Mouse (Mus musculus) ES-E14 (cell line): ENCODE measurements at regions not wholly inside any gene's neighbourhood (a gene's known extent, or its start where the extent isn't known, plus 50 kb on each side); places are given as distances from the start of the nearest gene placed in this dataset.

ENCODE experiments used
- CHD2 ChIP-seq: IDR thresholded peaks from 2 replicates; pipeline ENCODE4 v1.6.1; 2014; ENCODE audit warnings: mild to moderate bottlenecking, low read depth, low read length, inconsistent platforms
- ZNF384 ChIP-seq: IDR thresholded peaks from 2 replicates; pipeline ENCODE4 v1.6.1; 2012; ENCODE audit warnings: low read depth, low read length, inconsistent platforms

DNA sequence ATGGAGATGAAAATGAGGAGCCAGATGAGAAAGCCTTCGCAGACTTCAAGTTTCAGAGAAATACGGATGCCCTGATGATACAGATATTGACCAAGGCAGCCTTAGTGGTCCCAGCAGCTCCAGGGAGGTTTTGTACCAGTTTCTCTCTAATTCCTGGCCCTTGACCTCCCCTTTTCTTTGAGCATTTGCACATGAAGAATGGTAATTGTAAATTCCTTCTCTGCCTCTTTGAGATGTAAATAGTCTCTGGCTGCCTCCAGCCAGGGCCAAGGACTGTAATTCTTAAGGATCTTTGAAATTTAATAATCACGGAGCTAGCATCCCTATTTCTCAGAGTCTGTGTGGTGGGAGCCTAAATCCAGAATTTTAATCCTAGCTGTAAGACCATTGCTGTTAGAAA lies 78.0 kb upstream of the Gm6793 start:
- TF ChIP-seq CHD2 (no peak), ZNF384 (no peak)
